Mouse (Mus musculus) natural killer cell, adult 2 months (primary cell): Measurements from ENCODE around the gene Bcl2.

ENCODE experiments used
- DNase-seq, 2 experiments: peaks; one replicate each; pipeline ENCODE4 v3.0.0; 2022; ENCODE audit warnings: low spot score in 2 of 2

The Bcl2 gene

GRCm38 (mm10) chr1:106666140-106667088 is 47.7 kb downstream of the Bcl2 start:
- DNase-seq = no peak

- DNase-seq = no peak
Measured at GRCm38 (mm10) chr1:106664978-106665377, 49.1 kb downstream of the Bcl2 start.

- DNase-seq = no peak
Measured at GRCm38 (mm10) chr1:106662486-106662885, 51.6 kb downstream of the Bcl2 start.

- DNase-seq = no peak
Measured at GRCm38 (mm10) chr1:106658293-106658847, 55.7 kb downstream of the Bcl2 start.

GRCm38 (mm10) chr1:106656207-106656738 is 57.8 kb downstream of the Bcl2 start:
- no peak for DNase-seq

GRCm38 (mm10) chr1:106654254-106654653 is 59.8 kb downstream of the Bcl2 start:
- DNase-seq = no peak

- DNase-seq = no peak
Measured at GRCm38 (mm10) chr1:106653441-106653860, 60.6 kb downstream of the Bcl2 start.

- DNase-seq = no peak
Measured at GRCm38 (mm10) chr1:106651211-106651610, 62.9 kb downstream of the Bcl2 start.

GRCm38 (mm10) chr1:106650427-106650826 is 63.6 kb downstream of the Bcl2 start:
- no peak for DNase-seq

- peak; percentile 46 to 55 for DNase-seq
Measured at GRCm38 (mm10) chr1:106647336-106647735, 66.7 kb downstream of the Bcl2 start.

GRCm38 (mm10) chr1:106644566-106644965 is 69.5 kb downstream of the Bcl2 start:
- no peak for DNase-seq

- DNase-seq = no peak
Measured at GRCm38 (mm10) chr1:106643527-106643926, 70.5 kb downstream of the Bcl2 start.

- no peak for DNase-seq
Measured at GRCm38 (mm10) chr1:106640577-106640976, 73.5 kb downstream of the Bcl2 start.

GRCm38 (mm10) chr1:106637705-106638104 is 76.4 kb downstream of the Bcl2 start:
- no peak for DNase-seq

GRCm38 (mm10) chr1:106636714-106637113 is 77.4 kb downstream of the Bcl2 start:
- no peak for DNase-seq

- DNase-seq = no peak
Measured at GRCm38 (mm10) chr1:106633207-106633606, 80.9 kb downstream of the Bcl2 start.

GRCm38 (mm10) chr1:106631869-106632463 is 82.1 kb downstream of the Bcl2 start:
- no peak for DNase-seq

GRCm38 (mm10) chr1:106630973-106631372 is 83.1 kb downstream of the Bcl2 start:
- DNase-seq = no peak

- DNase-seq = no peak
Measured at GRCm38 (mm10) chr1:106629931-106630682, 84.0 kb downstream of the Bcl2 start.

- DNase-seq = no peak
Measured at GRCm38 (mm10) chr1:106629470-106629830, 84.6 kb downstream of the Bcl2 start.

- no peak for DNase-seq
Measured at GRCm38 (mm10) chr1:106628718-106629469, 85.2 kb downstream of the Bcl2 start.
